Mouse (Mus musculus) fat pad, adult 2 months (tissue): ENCODE results near the gene Hunk.
A peak's percentile ranks its signal among the peaks of the same experiment; 100 is the strongest.

Experiments used
- DNase-seq: peaks from one replicate; pipeline ENCODE4 v3.0.0-alpha.2; 2011; ENCODE audit warnings: low read depth, low spot score; ENCODE audit errors: extremely low read depth

Gene Hunk

GRCm38 (mm10) chr16:90385688-90386513 lies at the start of gene Hunk:
Gene Hunk, plus strand, starts transcription at chr16:90386013.
- no peak for DNase-seq

GRCm38 (mm10) chr16:90339026-90339425 lies 46.8 kb upstream of the Hunk start:
- DNase-seq: no peak

GRCm38 (mm10) chr16:90341086-90341485 lies 44.7 kb upstream of the Hunk start:
- DNase-seq: no peak

GRCm38 (mm10) chr16:90349700-90350548 lies 35.9 kb upstream of the Hunk start:
- peak; percentile 3 for DNase-seq

GRCm38 (mm10) chr16:90351726-90352125 lies 34.1 kb upstream of the Hunk start:
- DNase-seq: no peak

GRCm38 (mm10) chr16:90352691-90353090 lies 33.1 kb upstream of the Hunk start:
- no peak for DNase-seq

- no peak for DNase-seq
Measured at GRCm38 (mm10) chr16:90353156-90353555, 32.7 kb upstream of the Hunk start.

GRCm38 (mm10) chr16:90359329-90359728 lies 26.5 kb upstream of the Hunk start:
- DNase-seq: no peak

- no peak for DNase-seq
Measured at GRCm38 (mm10) chr16:90359750-90360149, 26.1 kb upstream of the Hunk start.

- DNase-seq: no peak
Measured at GRCm38 (mm10) chr16:90360327-90360726, 25.5 kb upstream of the Hunk start.

GRCm38 (mm10) chr16:90362926-90363325 lies 22.9 kb upstream of the Hunk start:
- no peak for DNase-seq

- DNase-seq: no peak
Measured at GRCm38 (mm10) chr16:90379897-90380296, 5.9 kb upstream of the Hunk start.

- DNase-seq: no peak
Measured at GRCm38 (mm10) chr16:90381633-90382032, 4.2 kb upstream of the Hunk start.

- no peak for DNase-seq
Measured at GRCm38 (mm10) chr16:90382701-90383280, 3.0 kb upstream of the Hunk start.

GRCm38 (mm10) chr16:90384058-90384457 lies 1.8 kb upstream of the Hunk start:
- DNase-seq: no peak

GRCm38 (mm10) chr16:90384846-90385245 lies 967 bp upstream of the Hunk start:
- no peak for DNase-seq

- DNase-seq: no peak
Measured at GRCm38 (mm10) chr16:90385326-90385687, 506 bp upstream of the Hunk start.

GRCm38 (mm10) chr16:90386514-90387160 lies 824 bp downstream of the Hunk start:
- no peak for DNase-seq

- DNase-seq: no peak
Measured at GRCm38 (mm10) chr16:90387161-90387671, 1.4 kb downstream of the Hunk start.

GRCm38 (mm10) chr16:90387961-90388360 lies 2.1 kb downstream of the Hunk start:
- DNase-seq: no peak
